Mouse (Mus musculus) myocyte (in vitro differentiated cells): Measurements from ENCODE around the gene Agpat1. TPM values are rescaled to one million over a fixed set of nuclear protein-coding genes. Genes with fewer than 3 reads are reported as not detected.

Source experiments
- H3K27me3 ChIP-seq: one replicate; pipeline ENCODE4 v1.6.1; 2011; ENCODE audit not compliant: control insufficient read depth, insufficient read depth, insufficient read length
- H3K36me3 ChIP-seq: one replicate; pipeline ENCODE4 v1.6.1; 2011; ENCODE audit not compliant: control insufficient read depth, insufficient read depth
- H3K4me2 ChIP-seq: one replicate; pipeline ENCODE4 v1.6.1; 2011; ENCODE audit warnings: low read depth, control low read depth
- H3K4me3 ChIP-seq: one replicate; pipeline ENCODE4 v1.5.1; 2011; ENCODE audit warnings: mild to moderate bottlenecking, control low read depth, moderate library complexity
- H3K79me2 ChIP-seq: one replicate; pipeline ENCODE4 v1.6.1; 2011; ENCODE audit not compliant: control insufficient read depth, insufficient read depth
- H3ac ChIP-seq: one replicate; pipeline ENCODE4 v1.6.1; 2011; ENCODE audit not compliant: control insufficient read depth, insufficient read length
- CEBPB ChIP-seq: IDR thresholded peaks from 2 replicates; pipeline ENCODE4 v1.6.1; 2011; ENCODE audit warnings: mild to moderate bottlenecking, moderate library complexity; ENCODE audit not compliant: poor library complexity, insufficient read depth, severe bottlenecking
- E2F4 ChIP-seq: IDR thresholded peaks from one replicate; pipeline ENCODE4 v1.6.1; 2011; ENCODE audit warnings: mild to moderate bottlenecking, control low read depth, moderate library complexity; ENCODE audit not compliant: insufficient read depth
- MAX ChIP-seq: IDR thresholded peaks from one replicate; pipeline ENCODE4 v1.6.1; 2011; ENCODE audit warnings: low read depth, mild to moderate bottlenecking, control low read depth
- MYOD1 ChIP-seq, 3 experiments: IDR thresholded peaks; one replicate each; pipeline ENCODE4 v1.6.1; 2011; ENCODE audit warnings: control low read depth in 2 of 3, low read depth in 2 of 3, mild to moderate bottlenecking in 2 of 3, moderate library complexity in 1 of 3; ENCODE audit not compliant: insufficient read length in 2 of 3, control insufficient read depth in 1 of 3
- MYOG ChIP-seq, 3 experiments: IDR thresholded peaks; one replicate each; pipeline ENCODE4 v1.6.1; 2011; ENCODE audit warnings: control low read depth in 2 of 3, low read depth in 2 of 3, mild to moderate bottlenecking in 2 of 3; ENCODE audit not compliant: insufficient read length in 2 of 3, control insufficient read depth in 1 of 3, insufficient read depth in 1 of 3
- POLR2A ChIP-seq: IDR thresholded peaks from one replicate; pipeline ENCODE4 v1.6.1; 2011; ENCODE audit warnings: low read depth, mild to moderate bottlenecking, control low read depth, moderate library complexity; ENCODE audit not compliant: insufficient read length
- POLR2AphosphoS2 ChIP-seq: IDR thresholded peaks from one replicate; pipeline ENCODE4 v1.6.1; 2011; ENCODE audit warnings: low read depth, control low read depth; ENCODE audit not compliant: insufficient read length
- REST ChIP-seq: IDR thresholded peaks from one replicate; pipeline ENCODE4 v1.6.1; 2011; ENCODE audit warnings: mild to moderate bottlenecking, control low read depth, moderate library complexity; ENCODE audit not compliant: insufficient read depth, insufficient read length
- SRF ChIP-seq: IDR thresholded peaks from one replicate; pipeline ENCODE4 v1.6.1; 2011; ENCODE audit warnings: low read depth; ENCODE audit not compliant: control insufficient read depth, insufficient read length
- TCF12 ChIP-seq: IDR thresholded peaks from one replicate; pipeline ENCODE4 v1.6.1; 2011; ENCODE audit warnings: mild to moderate bottlenecking, control low read depth; ENCODE audit not compliant: poor library complexity, insufficient read depth, severe bottlenecking
- TCF3 ChIP-seq: IDR thresholded peaks from one replicate; pipeline ENCODE4 v1.6.1; 2011; ENCODE audit warnings: low read depth, control low read depth; ENCODE audit not compliant: insufficient read length
- USF1 ChIP-seq: IDR thresholded peaks from one replicate; pipeline ENCODE4 v1.6.1; 2011; ENCODE audit warnings: low read depth, mild to moderate bottlenecking, control low read depth, moderate library complexity
- polyA plus RNA-seq: library from polyadenylated mRNA; unstranded; fragments of >200 nt; fragmentation: generic; extraction: Trizol; gene quantifications from one replicate; pipeline ENCODE4 v1.2.1, GENCODE M21; 2012; ENCODE audit warnings: missing spikeins

The Agpat1 gene
- polyA plus RNA-seq, 1 experiment = 70.5 TPM

- TF ChIP-seq USF1 = no peak
- H3ac ChIP-seq = no peak overlapping the region
- no peaks in the 10 kb centered on the region for H3K27me3 ChIP-seq
- no peak overlapping the region for H3K4me2 ChIP-seq
- no peaks in the 10 kb centered on the region for H3K36me3 ChIP-seq
- no peaks in the 10 kb centered on the region for H3K79me2 ChIP-seq
- H3K4me3 ChIP-seq = no peak overlapping the region
These were observed 16.9 kb downstream of the Agpat1 start for GRCm38 (mm10) chr17:34621006-34621405.

- Histone ChIP-seq H3ac (no peak overlapping the region), H3K79me2 (no peaks in the 10 kb centered on the region), H3K4me3 (no peak overlapping the region), H3K4me2 (no peak overlapping the region), H3K36me3 (no peaks in the 10 kb centered on the region), H3K27me3 (no peaks in the 10 kb centered on the region)
- TF ChIP-seq CEBPB = no peak
- TF ChIP-seq MAX = no peak
- no peak for TF ChIP-seq MYOG (IDR thresholded peaks at IDR 0.05; ENCODE audit: control insufficient read depth in 1 of 3, insufficient read depth in 1 of 3, insufficient read length in 2 of 3, low read depth in 2 of 3)
- no peak for TF ChIP-seq TCF3
- no peak for TF ChIP-seq TCF12
- TF ChIP-seq REST = no peak
- no peak for TF ChIP-seq E2F4
- TF ChIP-seq POLR2AphosphoS2 = no peak
- no peak for TF ChIP-seq USF1
- no peak for TF ChIP-seq SRF
- TF ChIP-seq MYOD1 (IDR thresholded peaks at IDR 0.05; ENCODE audit: control insufficient read depth in 1 of 3, insufficient read length in 2 of 3, low read depth in 2 of 3) = no peak
- no peak for TF ChIP-seq POLR2A
These were observed 19.1 kb downstream of the Agpat1 start for GRCm38 (mm10) chr17:34623161-34623560.

GRCm38 (mm10) chr17:34624981-34625380 is 20.9 kb downstream of the Agpat1 start:
- Histone ChIP-seq H3K4me2 (no peak overlapping the region), H3K27me3 (peaks cover 2% of the 10 kb centered on the region), H3K36me3 (no peaks in the 10 kb centered on the region), H3ac (no peak overlapping the region), H3K79me2 (no peaks in the 10 kb centered on the region), H3K4me3 (no peak overlapping the region)
- TF ChIP-seq MYOD1 (IDR thresholded peaks at IDR 0.05; ENCODE audit: control insufficient read depth in 1 of 3, insufficient read length in 2 of 3, low read depth in 2 of 3) (no peak), MAX (no peak), POLR2A (no peak), SRF (no peak), CEBPB (no peak), REST (no peak), E2F4 (no peak), TCF3 (no peak), USF1 (no peak), TCF12 (no peak), MYOG (IDR thresholded peaks at IDR 0.05; ENCODE audit: control insufficient read depth in 1 of 3, insufficient read depth in 1 of 3, insufficient read length in 2 of 3, low read depth in 2 of 3) (no peak), POLR2AphosphoS2 (no peak)

- H3K4me3 ChIP-seq = peak overlapping the region; percentile 42
These were observed 22.2 kb downstream of the Agpat1 start for GRCm38 (mm10) chr17:34626062-34626772.

GRCm38 (mm10) chr17:34626773-34627092 is 22.7 kb downstream of the Agpat1 start:
- Histone ChIP-seq H3K4me2 (peak overlapping the region; percentile 73), H3ac (peak overlapping the region; percentile 8), H3K4me3 (peak overlapping the region; percentile 42), H3K27me3 (peaks cover 19% of the 10 kb centered on the region), H3K79me2 (no peaks in the 10 kb centered on the region), H3K36me3 (no peaks in the 10 kb centered on the region)
- TF ChIP-seq CEBPB (no peak), SRF (no peak), TCF12 (no peak), MYOD1 (IDR thresholded peaks at IDR 0.05; ENCODE audit: control insufficient read depth in 1 of 3, insufficient read length in 2 of 3, low read depth in 2 of 3) (no peak), MAX (no peak), E2F4 (no peak), USF1 (no peak), POLR2A (no peak), MYOG (IDR thresholded peaks at IDR 0.05; ENCODE audit: control insufficient read depth in 1 of 3, insufficient read depth in 1 of 3, insufficient read length in 2 of 3, low read depth in 2 of 3) (no peak), TCF3 (no peak), REST (no peak), POLR2AphosphoS2 (no peak)

More at GRCm38 (mm10) chr17:34626062-34626772, 22.2 kb downstream of the Agpat1 start:
- Histone ChIP-seq H3ac (no peak overlapping the region), H3K36me3 (no peaks in the 10 kb centered on the region), H3K27me3 (peaks cover 14% of the 10 kb centered on the region), H3K79me2 (no peaks in the 10 kb centered on the region), H3K4me2 (peak overlapping the region; percentile 73)
- TF ChIP-seq MYOD1 (IDR thresholded peaks at IDR 0.05; ENCODE audit: control insufficient read depth in 1 of 3, insufficient read length in 2 of 3, low read depth in 2 of 3) (no peak), REST (no peak), POLR2A (no peak), E2F4 (no peak), TCF12 (no peak), USF1 (no peak), TCF3 (no peak), CEBPB (no peak)
